Mouse (Mus musculus) NIH3T3 (cell line): ENCODE measurements around the gene P4ha2.
A peak's percentile ranks its signal among the peaks of the same experiment; 100 is the strongest.

ENCODE experiments used
- DNase-seq: peaks from one replicate; pipeline ENCODE4 v3.0.0-alpha.2; 2012; ENCODE audit warnings: low read depth

P4ha2 gene

GRCm38 (mm10) chr11:54140159-54140558 lies 40.3 kb downstream of the P4ha2 start:
- peak; percentile 67 for DNase-seq

DNA sequence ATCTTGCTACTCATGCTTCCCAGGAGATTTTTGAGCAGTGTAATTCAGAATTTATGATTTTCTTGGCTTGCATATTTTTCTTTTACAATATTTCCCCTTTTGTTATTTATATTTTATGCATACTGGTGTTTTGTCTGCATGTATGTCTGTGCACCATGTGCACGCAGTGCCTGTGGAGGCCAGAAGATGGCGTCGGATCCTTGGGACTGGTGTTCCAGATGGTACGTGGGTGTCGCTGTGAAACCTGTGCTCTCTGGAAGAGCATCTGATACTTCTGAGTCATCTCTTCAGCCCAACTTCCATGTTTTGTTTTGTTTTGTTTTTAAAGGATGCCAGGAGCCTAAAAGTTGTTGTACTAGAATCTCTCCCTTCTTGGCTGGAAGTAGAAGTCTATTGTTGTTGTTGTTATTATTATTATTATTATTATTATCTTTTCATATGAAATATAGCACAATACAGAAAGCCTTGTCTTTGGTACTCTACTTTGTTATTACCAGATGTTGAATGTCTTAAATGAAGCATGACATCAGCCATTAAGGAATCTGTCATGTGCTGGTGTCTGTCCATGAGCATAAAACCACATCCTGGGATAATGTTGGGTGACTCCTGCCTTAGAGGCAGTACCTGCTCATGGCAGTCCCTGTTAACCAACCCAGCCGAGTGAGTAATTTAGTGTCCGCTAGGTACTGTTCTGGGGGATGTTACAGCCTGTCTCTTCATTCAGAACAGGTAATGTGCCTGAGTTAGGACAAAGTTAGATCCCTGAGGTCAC lies 41.5 kb downstream of the P4ha2 start:
- DNase-seq, result peak; percentile 25

DNA sequence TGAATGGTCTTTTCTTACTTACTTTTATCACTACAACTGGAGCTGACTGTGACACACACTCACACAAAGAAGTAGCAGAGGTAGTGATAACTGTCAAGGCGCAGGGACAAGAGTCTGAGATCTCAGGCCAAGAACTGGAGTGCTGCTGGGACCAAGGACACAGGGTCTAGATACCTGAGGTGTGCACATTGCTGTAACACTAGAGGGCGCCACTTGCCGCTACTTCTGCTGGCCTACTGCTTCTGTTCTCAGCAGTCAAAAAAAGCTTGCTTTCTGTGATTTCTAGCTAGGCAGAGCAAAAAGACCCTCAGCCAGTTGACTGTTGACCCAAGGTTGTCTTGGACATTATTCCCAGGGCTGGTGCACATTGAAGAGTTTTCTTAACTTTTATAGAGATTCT lies 45.0 kb downstream of the P4ha2 start:
- peak; percentile 88 for DNase-seq

GRCm38 (mm10) chr11:54145990-54146389 lies 46.1 kb downstream of the P4ha2 start:
- DNase-seq, result no peak

DNA sequence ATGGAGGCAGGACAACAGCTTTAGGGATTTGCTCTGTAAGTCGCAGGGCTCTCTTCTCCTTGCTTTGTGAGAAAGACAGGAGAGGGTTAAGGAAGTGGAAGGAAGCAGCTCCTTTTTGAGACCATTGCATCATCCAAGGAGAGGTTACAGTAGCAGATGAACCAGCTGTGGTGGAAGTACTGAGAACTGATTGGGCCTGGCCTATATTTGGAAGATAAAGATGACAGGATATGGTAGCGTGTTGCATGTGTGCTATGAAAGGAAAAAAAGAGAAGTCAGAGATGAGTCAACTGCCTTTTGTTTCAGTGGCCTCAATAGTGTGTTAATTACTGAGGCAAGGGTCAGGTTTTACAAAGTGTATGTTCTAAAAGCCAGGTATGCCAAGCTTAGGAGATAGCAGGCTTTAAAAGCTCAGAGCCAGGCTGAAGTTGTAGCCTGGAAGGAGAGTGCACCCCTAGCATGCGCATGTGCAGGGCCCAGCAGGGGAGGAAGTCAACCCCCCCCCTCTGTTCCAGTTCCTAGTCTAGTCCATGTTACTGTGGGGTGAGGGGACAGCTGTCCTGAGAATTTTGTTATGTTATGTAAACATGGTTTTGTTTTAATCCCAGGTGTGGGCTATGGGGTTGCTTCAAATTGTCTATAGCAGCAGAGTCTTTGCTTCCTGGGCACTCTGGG lies 50.0 kb downstream of the P4ha2 start:
- no peak for DNase-seq

DNA sequence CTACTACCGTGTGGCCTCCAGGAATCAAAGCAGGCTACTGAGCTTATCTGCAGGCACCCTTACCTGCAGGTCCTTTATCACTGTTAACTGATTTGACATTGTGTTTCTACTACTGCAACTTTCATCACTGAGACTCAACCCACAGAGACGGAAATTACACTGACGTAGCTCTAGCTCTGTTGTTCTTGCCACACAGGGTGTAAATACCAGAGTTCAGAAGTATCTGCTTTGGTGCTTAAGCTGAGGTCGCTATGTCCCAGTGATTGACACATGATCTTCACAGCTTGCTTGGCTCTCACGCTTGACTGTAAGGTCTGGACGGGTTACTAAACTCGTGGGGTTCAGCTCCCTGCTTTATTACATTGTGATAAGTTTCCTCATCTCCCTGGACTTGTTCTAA lies 51.2 kb downstream of the P4ha2 start:
- no peak for DNase-seq

DNA sequence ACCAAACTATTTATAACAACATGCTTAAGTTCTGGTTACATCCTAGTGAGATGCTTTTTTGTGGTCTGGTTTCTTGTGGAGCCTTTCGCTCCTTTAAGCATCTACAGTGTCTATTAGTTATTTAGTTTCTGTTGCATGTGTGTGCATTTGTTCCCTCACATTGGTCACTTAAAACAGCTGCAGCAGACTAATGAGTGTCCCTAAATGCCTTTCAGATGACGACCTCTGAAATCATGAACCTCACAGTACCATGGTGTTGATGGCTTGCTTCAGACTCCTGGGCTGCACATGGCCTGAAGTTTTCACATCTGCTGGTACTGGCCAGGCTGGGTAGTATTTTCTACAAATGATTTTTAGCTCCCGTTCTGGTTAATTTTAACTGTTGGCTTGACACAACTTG lies 53.1 kb downstream of the P4ha2 start:
- DNase-seq, result no peak

DNA sequence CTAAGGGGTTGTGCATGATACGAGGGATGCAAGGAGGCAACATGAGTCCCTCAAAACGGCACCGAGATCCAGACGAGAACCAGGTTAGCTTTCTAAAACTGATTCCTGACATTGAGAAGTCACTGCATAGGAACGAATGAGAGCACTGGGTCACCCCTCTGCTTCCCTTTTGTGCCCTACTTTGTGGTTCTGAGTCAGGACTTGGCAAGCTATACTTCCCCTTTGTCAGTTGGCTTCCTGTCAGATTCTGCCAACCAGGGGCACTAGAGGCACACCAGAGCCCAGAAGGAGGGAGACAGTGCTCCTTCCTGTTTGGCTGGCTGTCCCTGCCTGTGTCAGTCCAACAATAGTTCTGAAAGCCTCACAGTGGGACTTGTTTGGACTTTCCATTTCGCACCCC lies 56.0 kb downstream of the P4ha2 start:
- peak; percentile 52 for DNase-seq

GRCm38 (mm10) chr11:54156504-54156903 lies 56.6 kb downstream of the P4ha2 start:
- DNase-seq, result no peak

DNA sequence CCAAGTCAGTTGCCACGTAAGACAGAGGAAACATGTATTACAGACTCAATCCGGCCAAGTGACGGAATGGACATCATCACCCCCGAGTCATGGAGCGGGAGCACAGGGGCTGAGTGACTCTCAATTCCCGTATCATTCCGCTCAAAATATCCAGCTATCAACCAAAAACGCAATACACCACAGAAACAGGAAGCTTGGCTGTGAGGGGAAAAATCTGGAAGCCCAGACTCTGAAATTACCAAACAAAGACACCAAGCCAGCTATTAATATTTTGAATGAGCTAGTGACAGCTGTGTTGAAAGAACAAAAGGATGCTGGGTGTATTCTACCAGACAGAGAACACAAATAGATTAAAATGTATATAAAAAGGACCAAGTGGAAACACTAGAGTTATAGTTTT lies 57.7 kb downstream of the P4ha2 start:
- no peak for DNase-seq

DNA sequence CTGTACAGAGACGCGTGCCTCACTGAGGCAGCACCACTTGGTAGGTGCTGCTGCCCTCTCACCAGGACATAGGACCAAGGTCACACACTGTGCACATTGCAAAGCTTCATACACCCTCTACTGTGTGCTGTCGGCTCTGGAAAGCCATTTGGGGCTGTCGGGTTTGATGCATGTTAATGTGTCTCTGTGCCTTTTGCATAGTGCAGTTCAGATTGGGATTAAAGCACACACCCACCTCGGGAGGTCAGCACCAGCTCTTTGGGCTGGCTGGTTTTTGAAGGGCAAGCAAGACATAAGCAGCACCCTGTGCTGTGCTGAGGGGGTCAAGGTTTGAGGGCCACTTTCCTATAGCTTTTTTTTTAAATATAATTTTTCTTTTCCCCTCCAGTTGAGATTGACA lies 60.5 kb downstream of the P4ha2 start:
- no peak for DNase-seq

- no peak for DNase-seq
These were observed 61.0 kb downstream of the P4ha2 start for GRCm38 (mm10) chr11:54160920-54161319.

DNA sequence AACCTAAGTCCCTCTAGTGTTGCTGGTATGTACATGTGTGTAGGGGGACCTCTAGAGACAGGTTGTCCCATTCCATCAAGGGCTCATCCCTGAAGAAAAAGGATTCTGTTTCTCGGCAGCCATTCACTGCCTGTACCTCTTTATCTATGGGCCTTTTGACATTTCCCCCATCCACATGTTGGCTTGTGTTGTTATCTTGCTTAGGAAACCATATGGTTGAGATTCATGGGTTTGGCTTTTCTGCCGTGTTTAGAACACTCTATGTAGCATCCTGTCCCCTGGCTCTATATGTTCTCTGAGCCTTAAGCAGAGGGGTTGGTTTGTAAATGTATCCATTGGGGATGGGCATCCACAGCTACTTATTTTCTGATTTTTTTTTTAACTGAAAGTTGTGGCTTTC lies 61.6 kb downstream of the P4ha2 start:
- DNase-seq, result no peak

DNA sequence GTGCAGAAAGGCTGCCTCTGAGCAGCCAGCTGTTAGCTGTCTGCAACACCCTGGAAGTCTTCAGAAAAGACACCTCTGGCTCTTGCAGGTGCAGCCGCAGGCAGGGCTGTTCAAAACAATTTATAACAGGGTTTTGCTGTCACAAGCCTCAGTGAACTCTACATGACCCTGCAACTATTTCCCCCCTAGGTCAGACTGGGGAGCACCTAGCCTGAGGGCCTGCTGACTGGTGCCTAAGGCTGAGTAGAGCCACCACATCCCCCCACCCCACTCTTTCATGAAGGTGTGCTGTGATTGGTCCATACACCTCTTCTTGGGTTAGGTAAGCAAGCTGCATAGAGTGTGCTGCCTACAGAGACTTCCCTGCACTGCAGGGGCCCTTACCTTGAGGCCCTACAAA lies 63.1 kb downstream of the P4ha2 start:
- no peak for DNase-seq

DNA sequence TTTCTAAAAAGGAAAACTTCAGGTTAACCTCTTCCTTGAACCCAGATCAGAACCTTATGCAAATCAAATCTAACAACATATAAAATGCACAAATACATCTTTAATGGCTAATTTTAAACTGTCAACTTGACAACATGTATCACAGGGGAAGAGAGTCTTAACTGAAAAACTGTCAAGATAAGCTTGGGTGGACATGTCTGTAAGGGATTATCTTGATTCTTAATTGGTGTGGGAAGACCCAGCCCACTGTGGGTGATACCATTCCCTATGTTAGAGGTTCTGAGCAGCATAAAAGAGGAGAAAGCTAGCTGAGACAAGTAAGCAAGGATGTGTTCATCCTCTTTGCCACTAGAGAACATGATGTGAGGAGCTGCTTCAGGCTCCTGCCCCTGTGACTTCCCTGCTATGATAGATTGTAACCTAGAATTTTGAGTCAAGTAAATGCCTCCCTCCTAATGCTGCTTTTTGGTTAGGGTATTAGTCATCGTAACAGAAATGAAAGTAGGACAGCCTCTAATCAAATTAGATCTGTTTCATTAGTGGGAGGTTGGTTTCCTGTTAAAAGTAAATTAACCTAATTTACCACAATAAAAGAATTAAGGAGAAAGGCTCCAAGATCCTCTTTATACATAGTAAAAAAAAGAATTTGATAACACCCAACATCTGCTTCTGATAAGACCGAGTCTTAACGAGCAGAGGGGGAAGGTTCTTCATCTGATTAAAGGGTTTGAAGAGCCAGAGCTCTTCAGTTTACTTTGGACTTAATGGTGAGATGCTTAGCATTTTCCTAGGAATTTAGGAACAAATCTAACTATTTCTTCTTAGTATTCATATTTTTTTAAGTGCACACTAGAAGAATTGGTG lies 69.8 kb downstream of the P4ha2 start:
- DNase-seq, result no peak

DNA sequence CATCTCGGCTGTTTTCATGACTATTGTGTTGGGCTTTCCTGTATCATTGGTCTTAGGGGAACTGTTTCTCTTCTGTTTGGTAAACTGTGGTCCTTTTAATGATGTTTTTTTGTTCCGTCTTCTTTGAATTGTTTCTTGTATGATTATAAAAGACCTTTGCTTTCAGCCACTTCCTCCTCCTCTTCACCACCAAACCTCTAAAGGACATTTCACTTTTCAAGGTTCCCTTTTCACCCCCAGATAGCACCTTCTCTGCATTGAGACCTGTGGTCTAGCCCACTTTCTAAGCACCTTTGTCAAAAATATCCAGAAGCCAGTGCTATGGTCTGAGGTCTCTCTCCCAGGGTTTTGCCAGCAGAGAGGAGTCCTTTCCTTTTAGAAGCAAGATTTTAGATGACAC lies 71.3 kb downstream of the P4ha2 start:
- no peak for DNase-seq

DNA sequence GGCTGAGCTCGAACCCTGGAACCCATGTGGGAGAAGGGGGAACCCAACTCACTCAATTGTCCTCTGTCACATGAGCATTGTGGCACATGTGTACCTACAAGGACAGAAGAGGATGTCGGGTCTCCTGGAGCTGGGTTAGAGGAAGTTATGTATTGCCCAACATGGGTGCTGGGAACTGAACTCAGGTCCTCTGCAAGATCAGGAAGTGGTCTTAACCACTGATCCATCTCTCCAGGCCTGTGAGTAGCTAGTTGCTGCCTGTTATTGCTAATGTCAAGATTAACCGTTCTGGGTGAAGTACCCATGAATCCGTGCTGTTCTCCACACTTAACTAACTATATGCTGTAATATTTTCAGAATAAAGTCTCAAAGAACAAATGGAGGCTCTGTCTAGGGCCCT lies 74.3 kb downstream of the P4ha2 start:
- no peak for DNase-seq

DNA sequence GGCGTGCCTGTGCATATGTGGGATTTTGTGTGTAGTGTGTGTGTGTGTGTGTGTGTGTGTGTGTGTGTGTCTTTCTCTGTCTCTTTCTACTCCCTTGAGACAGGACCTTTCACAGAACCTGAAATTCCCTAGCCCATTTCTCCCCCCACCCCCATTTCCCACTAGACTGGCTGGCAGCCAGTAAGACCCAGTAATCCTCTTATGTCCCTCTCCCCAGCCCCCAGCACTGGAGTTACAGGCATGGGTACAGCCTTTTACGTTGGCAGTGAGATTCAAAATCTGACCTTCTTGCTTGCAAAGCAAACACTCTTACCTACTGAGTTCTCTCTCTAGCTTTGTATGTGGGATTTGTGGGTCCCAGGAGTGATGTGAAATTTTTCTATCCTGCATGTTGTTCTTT lies 75.0 kb downstream of the P4ha2 start:
- DNase-seq, result no peak
